Mouse (Mus musculus) thymus, postnatal 4 days (tissue): Measurements from ENCODE around the gene Lgr6.

Experiments
- DNase-seq: peaks from one replicate; pipeline ENCODE4 v3.0.0; 2021

Lgr6 gene

GRCm38 (mm10) chr1:135105124-135105523 is at the start of gene Lgr6:
TSS of gene Lgr6 (minus strand) at chr1:135105276.
- peak; percentile 70 for DNase-seq

DNA sequence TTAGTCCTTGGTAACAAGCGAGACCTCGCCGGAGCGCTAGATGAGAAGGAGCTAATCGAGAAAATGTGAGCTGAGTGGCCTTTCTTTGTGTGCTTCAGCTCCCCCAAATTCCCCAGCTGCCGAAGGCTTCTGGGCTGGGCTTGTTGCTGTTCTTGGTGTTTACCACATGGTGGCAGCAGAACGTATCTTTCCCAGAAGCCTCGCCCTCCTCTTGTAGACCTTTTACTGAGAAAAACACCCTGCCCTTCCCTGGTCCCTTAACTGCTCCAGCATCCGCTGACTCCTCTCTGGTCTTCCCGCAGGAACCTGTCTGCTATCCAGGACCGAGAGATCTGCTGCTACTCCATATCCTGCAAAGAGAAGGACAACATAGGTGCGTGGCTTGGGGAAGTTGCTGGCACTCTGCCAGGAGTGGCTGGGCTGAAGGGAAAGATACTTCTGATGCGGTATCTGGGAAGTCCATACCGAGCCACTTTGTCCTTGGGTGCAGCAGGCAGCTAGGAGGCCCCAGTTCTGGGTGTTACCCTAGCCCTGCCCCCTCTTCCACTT is 49.4 kb upstream of the Lgr6 start:
- peak; percentile 67 for DNase-seq

GRCm38 (mm10) chr1:135154011-135154410 is 48.9 kb upstream of the Lgr6 start:
- no peak for DNase-seq

DNA sequence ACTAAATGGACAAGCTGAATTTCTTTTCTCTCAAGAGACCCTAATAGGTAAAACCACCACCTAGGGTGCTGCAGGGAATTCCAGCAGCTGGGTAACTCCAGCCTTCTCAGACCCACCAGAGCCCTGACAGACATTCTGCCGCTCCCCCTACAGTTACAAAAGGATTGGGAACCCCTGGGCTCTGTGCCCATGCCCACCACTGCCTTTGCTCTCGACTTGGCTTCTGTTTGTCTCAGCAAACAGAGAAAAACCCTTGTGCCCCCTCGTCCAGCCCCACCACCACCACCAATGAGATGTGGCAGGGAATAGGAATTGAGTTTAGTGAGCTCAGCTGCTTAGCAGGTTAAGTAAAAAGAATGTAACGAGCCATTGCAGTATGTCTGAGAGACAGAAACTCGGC is 43.9 kb upstream of the Lgr6 start:
- DNase-seq: no peak

DNA sequence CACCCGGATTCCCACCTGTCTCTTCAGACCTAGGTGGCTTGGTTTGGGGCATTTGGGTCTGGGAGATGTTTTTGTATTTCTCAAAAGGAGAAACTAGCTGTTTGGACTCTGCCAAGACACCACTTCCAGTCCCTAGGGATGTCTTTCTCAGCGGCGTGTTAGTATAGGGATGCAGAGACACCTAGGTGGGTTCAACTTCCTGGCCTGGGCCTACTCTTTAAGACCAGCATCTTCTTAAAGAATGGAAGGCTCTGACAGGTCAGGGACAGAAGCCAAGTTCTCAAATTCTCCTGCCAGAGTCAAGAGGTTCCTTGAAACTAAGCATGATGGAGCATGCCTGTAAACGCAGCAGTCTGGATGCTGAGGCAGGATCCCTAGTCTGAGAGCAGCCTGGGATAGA is 43.4 kb upstream of the Lgr6 start:
- no peak for DNase-seq

DNA sequence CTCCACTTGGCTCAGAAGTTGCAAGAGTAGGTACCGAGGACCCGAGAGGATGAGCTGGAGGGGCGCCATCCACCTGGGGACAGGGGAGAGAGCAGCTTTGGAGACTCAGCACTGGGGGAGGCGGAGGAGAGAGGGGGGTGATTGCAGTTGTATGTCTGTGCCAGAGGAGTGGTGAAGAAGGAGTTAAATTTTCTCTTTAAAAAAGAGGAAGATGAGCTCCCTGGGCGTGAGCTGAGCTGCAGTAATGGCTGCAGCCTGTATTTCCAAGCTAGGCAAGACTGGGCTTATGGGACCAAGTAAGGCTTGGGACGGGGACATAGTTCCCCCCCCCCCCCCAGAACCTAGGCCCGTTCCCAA is 42.6 kb upstream of the Lgr6 start:
- DNase-seq: no peak

DNA sequence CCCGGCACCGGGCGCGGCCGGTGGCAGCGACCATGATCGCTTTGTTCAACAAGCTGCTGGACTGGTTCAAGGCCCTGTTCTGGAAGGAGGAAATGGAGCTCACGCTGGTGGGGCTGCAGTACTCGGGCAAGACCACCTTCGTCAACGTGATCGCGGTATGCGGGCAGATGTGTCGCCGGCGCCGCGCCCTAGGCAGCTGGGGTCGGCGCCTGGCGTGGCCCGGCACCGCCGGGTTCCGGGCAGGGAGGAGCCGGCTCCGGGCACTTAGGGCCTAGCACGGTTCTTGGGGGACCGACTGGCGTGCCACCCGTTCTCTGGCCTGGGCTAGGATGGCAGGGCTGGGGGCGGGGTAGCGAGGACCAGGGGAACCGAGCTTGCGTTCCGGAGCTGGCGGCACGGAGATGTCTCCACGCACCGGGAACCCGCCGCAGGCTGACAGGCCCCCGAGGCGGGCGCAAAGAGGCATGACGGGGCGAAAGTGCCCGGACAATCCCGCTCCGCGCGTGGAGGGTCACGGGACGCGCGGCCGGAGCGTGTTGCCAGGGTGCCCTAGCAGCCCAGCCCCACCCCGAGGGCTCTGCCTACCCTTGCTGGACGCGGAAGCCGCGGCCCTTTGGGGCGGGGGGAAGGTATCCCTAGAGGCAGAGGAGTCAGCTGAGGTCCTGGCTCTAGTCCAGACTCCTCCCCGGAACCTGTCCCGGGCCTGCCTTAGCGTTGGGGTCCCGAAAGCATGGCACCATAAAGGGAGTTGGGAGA is 42.0 kb upstream of the Lgr6 start:
- peak; percentile 72 for DNase-seq

DNA sequence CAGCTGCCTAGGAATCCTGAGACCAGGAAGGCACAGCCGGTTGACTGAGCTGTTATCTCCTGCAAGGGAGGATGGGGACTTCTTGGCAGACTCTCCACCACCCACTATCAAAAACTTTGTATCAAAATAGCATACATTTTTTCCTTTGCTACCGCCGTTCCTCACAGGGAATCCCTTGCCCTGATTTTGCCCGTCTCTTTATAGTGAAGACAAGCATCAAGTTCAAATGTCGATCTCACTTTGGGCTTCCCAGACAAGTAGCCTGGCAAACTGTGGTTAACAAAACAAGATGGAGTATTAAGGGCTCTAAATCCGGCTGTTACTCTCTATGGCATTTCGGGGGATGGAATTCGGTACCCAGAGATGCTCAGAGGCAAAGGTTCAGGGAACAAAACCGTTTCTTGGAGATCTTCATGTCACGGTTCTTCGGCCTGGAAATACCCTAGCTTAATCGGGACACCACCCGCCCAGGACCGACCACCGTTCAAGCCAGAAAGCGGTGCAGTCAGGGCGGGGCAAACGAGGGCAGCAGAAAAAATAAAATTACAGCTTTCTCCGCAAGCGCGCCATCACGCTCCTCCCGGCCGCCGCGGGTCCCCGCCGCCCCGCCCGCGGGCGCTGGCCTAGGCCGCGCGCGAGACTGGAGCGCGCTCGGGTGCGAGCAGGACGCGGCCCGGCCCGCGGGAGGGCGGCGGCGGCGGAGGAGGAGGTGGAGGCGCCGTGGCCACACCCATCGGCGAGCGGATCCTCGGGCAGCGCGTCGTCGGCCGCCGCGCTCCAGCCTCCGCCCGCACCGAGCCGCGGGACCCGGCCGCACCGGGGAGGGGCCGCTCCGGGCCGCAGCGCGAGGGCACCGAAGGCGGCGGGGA is 41.2 kb upstream of the Lgr6 start, which contains the start of gene Arl8a:
Arl8a (plus strand) TSS at position 748 of the 869 bp plus-strand sequence.
- DNase-seq: peak; percentile 88

DNA sequence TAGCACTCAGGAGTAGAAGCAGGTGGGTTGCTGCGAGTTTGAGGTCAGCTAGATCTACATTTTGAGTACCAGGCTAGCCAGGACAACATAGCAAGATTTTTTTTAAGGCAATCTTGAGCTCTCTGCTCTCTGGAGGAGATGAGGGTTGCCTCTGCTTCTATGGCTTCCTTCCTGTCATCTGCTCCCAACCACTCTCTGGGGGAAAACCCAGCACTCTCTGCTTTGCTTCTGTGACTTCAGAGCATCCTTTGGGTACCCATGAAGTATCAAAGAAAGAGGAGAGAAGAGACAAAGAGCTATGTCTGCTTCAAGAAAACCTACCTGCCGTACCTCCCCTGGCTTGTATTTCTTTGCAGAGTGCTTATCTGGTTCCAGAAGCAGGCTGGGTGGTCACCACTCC is 38.9 kb upstream of the Lgr6 start:
- peak; percentile 4 for DNase-seq

- no peak for DNase-seq
These were observed 37.4 kb upstream of the Lgr6 start for GRCm38 (mm10) chr1:135142452-135142851.

DNA sequence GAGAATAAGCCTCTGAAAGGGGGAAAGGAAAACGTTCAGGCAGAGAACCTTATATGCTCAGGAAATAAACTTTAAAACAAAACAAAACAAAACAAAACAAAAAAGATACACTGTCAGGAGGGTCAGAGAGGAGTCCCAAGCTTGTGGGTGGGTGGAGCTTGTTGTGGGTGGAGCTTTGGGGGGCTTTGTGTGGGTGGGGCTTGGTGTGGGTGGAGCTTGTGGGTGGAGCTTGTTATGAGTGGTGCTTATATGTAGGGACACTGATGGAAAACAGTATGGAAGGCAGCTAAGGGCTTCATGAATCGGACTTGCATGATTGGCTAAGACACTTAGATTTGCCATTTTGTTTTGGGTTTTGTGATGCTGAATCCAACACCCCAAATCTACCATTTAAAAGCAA is 34.8 kb upstream of the Lgr6 start:
- peak; percentile 67 for DNase-seq

DNA sequence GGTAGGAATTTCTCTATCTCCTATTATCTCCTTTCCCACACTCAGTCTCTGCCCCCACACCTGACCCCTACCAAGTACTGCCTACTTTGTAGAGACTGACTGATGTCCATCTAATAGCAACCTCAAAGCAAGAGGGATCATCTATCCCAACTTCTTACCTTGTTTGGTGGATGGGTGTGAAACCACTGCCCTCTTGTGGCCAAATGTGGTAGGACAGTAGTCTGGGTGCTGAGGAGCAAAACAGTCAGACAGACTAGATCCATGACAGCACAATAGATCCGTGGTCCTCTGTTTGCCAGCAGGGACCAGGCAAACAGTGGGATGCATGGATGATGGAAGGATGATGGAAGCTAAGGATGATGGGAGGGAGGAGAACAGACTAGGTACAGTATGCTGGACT is 31.4 kb upstream of the Lgr6 start:
- peak; percentile 85 for DNase-seq

DNA sequence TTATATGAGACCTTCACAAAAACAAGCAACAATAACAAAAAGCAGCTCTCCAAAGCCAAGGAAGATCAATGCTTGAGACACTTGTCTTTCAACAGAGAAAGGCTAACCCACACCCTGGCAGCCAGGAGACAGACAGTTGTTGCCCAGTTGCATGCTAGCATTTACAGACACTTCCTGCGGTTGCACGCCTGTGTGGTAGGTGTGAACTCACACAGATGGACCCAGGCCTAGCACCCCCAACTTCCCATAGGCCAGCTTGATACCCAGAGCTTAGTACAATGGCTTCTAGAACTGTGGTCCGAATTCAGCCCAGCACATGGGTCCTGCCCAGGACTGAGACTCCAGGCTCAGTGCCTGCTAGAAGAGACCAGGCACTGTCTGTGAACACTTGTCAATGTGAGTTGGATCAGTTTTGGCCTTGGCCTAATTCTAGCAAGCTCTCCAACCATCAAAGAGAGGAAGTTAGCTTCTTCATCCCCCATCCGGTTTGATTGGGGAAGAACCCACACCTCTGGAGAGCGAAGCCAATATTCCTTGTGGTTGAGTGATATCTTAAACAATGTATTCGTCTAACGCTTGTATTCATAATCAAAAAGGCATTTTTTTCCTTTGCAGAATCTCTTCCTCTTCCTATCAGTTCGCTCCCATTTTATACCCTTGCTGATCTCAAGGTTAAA is 30.2 kb upstream of the Lgr6 start:
- DNase-seq: peak; percentile 45

- DNase-seq: peak; percentile 84
These were observed 28.8 kb upstream of the Lgr6 start for GRCm38 (mm10) chr1:135133678-135134435.

DNA sequence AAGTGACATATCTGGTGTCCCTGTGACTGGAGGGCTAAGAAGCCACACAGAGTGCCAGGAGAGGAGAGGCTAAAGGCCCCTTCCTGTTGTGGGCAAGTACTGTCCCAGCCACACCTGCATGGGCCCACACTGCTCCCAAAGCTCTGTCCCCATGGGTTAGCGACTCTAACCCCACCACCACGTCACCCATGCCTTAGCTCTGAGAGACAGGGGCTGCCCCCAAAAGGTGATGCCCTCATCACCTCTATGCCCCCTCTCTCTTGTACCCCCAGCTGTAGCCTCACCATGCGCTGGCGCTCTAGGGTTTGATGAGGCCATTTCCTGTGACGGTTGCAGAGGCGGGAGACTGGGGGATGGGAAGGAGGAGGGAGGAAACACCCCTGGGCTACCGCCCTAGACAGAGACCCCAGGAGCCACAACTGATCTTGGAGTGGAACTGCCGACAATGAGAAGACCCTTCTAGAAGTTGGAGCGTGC is 27.9 kb upstream of the Lgr6 start:
- DNase-seq: peak; percentile 87

DNA sequence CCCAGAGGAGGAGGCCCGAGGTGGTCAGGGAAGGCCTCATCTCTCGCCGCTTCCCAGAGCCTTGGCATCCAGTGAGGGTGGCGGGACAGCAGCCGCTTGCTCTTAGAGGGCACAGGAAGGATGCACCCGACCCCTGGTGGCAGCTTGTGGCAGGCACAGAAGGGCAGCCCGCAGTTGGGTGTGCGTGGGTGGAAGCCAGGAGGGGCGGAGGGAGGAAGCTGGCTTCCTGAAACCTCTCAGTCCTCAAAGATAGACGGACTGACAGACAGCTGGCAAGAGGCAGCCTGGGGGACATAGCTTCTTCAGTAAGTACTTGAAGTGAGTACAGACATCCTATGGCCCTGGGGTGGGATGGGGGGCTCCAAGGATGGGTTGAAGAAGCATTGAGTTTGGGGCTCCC is 27.4 kb upstream of the Lgr6 start, which contains the start of gene Ptpn7:
Ptpn7 (plus strand) TSS at position 228 of the 400 bp plus-strand sequence.
- peak; percentile 97 for DNase-seq

- peak; percentile 73 for DNase-seq
These were observed 26.5 kb upstream of the Lgr6 start for GRCm38 (mm10) chr1:135131560-135131959.

DNA sequence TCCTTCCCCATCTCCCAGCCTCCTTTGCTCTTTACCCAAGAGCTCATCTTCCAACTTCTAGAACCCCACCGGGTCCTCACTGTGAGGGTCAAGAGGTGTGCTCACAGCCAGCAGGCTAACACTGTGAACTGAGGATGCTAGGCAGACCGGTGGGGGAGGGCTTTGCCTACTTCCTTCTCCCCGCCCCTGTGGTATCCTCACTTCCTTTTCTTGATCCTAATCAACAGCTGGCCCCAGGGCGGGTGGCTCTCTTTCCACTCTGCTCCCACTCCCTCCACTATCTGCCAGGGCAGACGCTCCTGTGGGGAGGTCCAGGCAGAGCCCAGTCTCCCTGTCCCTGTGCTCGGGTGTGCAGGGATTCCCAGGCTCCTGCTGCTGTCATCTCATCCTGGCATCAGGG is 26.0 kb upstream of the Lgr6 start:
- DNase-seq: peak; percentile 78

DNA sequence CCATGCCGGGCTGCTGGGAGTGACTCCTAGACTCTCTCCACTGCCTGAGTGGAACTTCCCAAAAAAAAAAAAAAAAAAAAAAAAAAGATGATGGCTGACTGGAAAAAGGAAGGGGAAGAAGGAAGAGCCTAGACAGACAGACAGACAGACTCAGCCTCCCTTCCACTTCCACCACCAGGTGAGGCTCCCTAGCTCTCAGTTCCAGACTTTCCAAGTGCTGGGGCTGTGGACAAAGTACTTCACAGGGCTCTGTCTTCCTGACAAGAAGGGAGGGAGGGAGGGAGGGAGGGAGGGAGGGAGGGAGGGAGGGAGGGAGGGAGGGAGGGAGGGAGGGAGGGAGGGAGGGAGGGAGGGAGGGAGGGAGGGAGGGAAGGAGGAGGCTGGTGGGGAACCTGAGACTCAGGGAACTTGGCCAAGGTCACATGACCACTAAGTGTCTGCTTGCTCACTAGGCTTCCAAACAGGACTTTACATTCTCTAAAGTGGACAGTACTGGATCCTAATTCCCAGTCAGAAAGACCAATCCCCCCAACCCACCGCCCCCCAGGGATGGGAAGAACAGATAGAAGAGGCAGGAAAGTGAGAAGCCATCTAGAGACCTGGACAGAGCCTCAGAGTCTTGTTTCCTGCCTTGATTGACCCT is 25.4 kb upstream of the Lgr6 start:
- DNase-seq: peak; percentile 53

GRCm38 (mm10) chr1:135129543-135130183 is 24.6 kb upstream of the Lgr6 start:
- DNase-seq: peak; percentile 60

- peak; percentile 50 for DNase-seq
These were observed 23.9 kb upstream of the Lgr6 start for GRCm38 (mm10) chr1:135128986-135129385.
